Mouse (Mus musculus): ENCODE results near the gene Nova2. TPM values are rescaled to one million over a fixed set of nuclear protein-coding genes. Genes with fewer than 3 reads are reported as not detected.
A peak's percentile ranks its signal among the peaks of the same experiment; 100 is the strongest.

The Nova2 gene
- polyA plus RNA-seq, 1 experiment from 2014 or later, result 0.29 TPM

DNA sequence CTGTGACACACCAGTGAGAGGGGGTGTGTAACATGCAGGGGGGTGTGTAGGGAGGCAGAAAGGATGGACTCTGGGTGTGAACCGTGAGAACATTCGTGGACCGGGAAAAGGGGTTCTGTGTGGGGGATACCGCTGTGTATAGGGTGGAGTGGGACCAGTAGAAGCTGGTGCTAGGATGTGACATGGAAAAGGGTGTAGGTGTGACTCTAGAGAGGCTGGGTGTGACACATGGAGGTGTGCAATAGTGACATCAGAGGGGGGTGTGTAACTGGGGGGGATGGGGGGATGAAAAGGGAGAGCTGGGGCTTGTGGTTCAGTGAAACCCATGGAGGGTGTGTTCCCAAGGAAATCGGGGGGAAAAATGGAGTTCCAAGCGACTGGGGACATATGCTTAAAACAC lies 1.2 kb downstream of the Nova2 start:
- Histone ChIP-seq H3K27ac (replicated peaks; ENCODE audit: low read depth, low read length) (no peak overlapping the region), H3K9me3 (ENCODE audit: control insufficient read depth, low read length) (no peaks in the 10 kb centered on the region), H3K9ac (ENCODE audit: low read length) (no peak overlapping the region), H3K27me3 (ENCODE audit: control insufficient read depth, insufficient read depth, low read length) (peaks cover 48% of the 10 kb centered on the region), H3K36me3 (ENCODE audit: control insufficient read depth, insufficient read depth, low read length) (no peaks in the 10 kb centered on the region), H3K4me1 (ENCODE audit: control insufficient read depth, insufficient read depth, low read length) (peaks cover 4% of the 10 kb centered on the region; the same call in 1 of the 2 replicates), H3K4me2 (ENCODE audit: low read depth, severe bottlenecking) (no peak overlapping the region), H3K4me3 (ENCODE audit: low read depth, low read length) (no peak overlapping the region)
- 55% methylated on average over 6 of the region's 6 CpGs for WGBS
- DNase-seq (ENCODE audit: low spot score) (no peak), ATAC-seq (ENCODE audit: insufficient number of reproducible peaks, low FRiP score, low TSS enrichment, low read depth) (0 out of 2 replicates have a peak, but pooled peaks have one; percentile 6)

DNA sequence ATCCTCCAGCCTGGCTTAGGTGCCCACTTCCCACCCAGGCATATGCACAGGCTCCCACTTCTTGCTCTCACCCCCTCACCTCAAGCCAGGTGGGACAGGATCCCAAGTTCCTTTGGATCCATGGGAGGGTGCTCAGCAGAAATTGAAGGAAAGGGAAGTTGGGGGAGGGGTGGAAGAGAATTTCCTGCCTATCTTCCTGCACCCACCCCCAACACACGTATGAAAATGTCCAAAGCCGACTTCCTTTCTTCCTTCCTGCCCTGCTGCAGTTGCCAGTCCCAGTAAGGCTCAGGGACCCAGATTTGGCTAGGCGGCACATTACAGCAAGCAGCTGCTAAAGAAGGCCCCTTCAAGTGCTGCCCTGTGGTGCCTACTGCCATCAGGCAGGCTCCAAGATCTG lies 2.1 kb downstream of the Nova2 start:
- Histone ChIP-seq H3K9ac (ENCODE audit: low read length) (no peak overlapping the region), H3K36me3 (ENCODE audit: control insufficient read depth, insufficient read depth, low read length) (no peaks in the 10 kb centered on the region), H3K4me3 (ENCODE audit: low read depth, low read length) (no peak overlapping the region), H3K27ac (replicated peaks; ENCODE audit: low read depth, low read length) (no peak overlapping the region), H3K9me3 (ENCODE audit: control insufficient read depth, low read length) (no peaks in the 10 kb centered on the region), H3K4me2 (ENCODE audit: low read depth, severe bottlenecking) (no peak overlapping the region), H3K4me1 (ENCODE audit: control insufficient read depth, insufficient read depth, low read length) (peaks cover 4% of the 10 kb centered on the region; the same call in 1 of the 2 replicates), H3K27me3 (ENCODE audit: control insufficient read depth, insufficient read depth, low read length) (peaks cover 48% of the 10 kb centered on the region)
- DNase-seq (ENCODE audit: low spot score) (no peak), ATAC-seq (ENCODE audit: insufficient number of reproducible peaks, low FRiP score, low TSS enrichment, low read depth) (no peak)
- 45% methylated on average over 3 of the region's 3 CpGs for WGBS

DNA sequence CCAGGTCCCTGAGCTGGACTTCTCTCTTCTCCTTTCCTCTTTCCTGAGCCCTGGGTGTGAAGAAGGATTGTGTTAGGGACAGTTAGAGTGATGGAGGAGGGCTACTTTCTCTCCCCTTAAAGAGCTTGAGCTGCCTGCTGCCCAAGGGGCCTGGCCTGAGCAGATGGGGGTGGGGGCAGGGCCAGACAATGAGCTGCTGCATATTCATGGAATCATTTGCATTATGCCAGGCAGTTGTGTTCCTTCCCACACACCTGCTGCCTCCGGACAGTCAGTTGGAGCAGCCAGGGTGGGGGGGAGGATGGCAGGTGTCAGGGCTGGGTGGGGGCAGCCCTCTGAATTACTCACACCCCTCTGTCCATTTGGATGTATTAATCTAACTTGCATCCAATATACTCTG lies 16.7 kb downstream of the Nova2 start:
- 26% methylated on average over 1 of the region's 1 CpGs for WGBS
- no peak overlapping the region for H3K27ac ChIP-seq (replicated peaks; ENCODE audit: low read depth, low read length)
- H3K36me3 ChIP-seq (ENCODE audit: control insufficient read depth, insufficient read depth, low read length), result no peaks in the 10 kb centered on the region
- H3K4me2 ChIP-seq (ENCODE audit: low read depth, severe bottlenecking), result no peak overlapping the region
- H3K4me1 ChIP-seq (ENCODE audit: control insufficient read depth, insufficient read depth, low read length), result no peaks in the 10 kb centered on the region
- ATAC-seq (ENCODE audit: insufficient number of reproducible peaks, low FRiP score, low TSS enrichment, low read depth) (no peak), DNase-seq (ENCODE audit: low spot score) (no peak)
- no peak overlapping the region for H3K9ac ChIP-seq (ENCODE audit: low read length)
- no peak overlapping the region for H3K4me3 ChIP-seq (ENCODE audit: low read depth, low read length)
- 0 out of 2 replicates have a peak, but pooled peaks cover 3% of the 10 kb centered on the region for H3K27me3 ChIP-seq (ENCODE audit: control insufficient read depth, insufficient read depth, low read length)
- H3K9me3 ChIP-seq (ENCODE audit: control insufficient read depth, low read length), result no peaks in the 10 kb centered on the region

DNA sequence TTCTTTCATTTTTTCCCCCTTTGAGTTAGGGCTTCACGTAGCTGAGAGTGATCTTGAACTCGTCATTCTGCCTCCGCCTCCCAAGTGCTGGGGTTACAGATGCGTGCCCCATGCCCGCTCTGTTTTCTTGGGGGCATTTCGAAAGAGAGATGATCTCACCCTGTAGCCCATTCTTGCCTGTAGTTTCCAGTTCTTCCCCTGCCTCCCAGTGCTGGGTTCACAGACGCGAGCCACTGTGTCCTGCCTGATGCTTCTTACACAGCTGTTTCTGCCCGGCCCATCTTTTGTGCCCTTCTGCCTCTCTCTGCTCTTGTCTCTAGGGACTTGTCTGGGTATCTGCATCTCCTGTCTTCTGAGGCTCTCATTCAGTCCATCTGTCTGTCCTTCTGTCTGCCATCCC lies 17.1 kb downstream of the Nova2 start:
- Histone ChIP-seq H3K9me3 (ENCODE audit: control insufficient read depth, low read length) (no peaks in the 10 kb centered on the region), H3K4me2 (ENCODE audit: low read depth, severe bottlenecking) (no peak overlapping the region), H3K27ac (replicated peaks; ENCODE audit: low read depth, low read length) (no peak overlapping the region), H3K27me3 (ENCODE audit: control insufficient read depth, insufficient read depth, low read length) (0 out of 2 replicates have a peak, but pooled peaks cover 3% of the 10 kb centered on the region), H3K4me1 (ENCODE audit: control insufficient read depth, insufficient read depth, low read length) (no peaks in the 10 kb centered on the region), H3K36me3 (ENCODE audit: control insufficient read depth, insufficient read depth, low read length) (no peaks in the 10 kb centered on the region), H3K4me3 (ENCODE audit: low read depth, low read length) (no peak overlapping the region), H3K9ac (ENCODE audit: low read length) (no peak overlapping the region)
- ATAC-seq (ENCODE audit: insufficient number of reproducible peaks, low FRiP score, low TSS enrichment, low read depth) (no peak), DNase-seq (ENCODE audit: low spot score) (no peak)
- WGBS, result 52% methylated on average over 9 of the region's 9 CpGs

DNA sequence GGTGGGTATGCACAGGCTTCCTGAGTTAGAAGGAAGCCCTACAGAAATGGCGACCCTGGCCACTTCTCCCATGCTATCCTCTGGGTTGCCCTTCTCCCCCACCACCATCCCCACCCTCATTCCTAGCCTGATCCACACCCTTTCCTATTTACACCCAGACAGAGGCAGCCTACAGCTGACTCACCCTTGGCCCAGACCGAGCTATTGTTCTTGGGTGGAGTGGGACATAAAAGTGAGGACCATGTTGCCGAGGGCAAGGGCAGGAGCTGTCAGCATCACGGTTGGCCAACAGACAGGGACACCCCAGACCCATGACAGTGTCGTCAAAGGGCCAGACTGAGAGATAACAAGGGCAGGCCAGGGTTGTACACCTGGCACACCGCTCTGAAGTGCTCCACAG lies 22.5 kb downstream of the Nova2 start:
- Histone ChIP-seq H3K27me3 (ENCODE audit: control insufficient read depth, insufficient read depth, low read length) (0 out of 2 replicates have a peak, but pooled peaks cover 3% of the 10 kb centered on the region), H3K4me2 (ENCODE audit: low read depth, severe bottlenecking) (no peak overlapping the region), H3K36me3 (ENCODE audit: control insufficient read depth, insufficient read depth, low read length) (no peaks in the 10 kb centered on the region), H3K9ac (ENCODE audit: low read length) (no peak overlapping the region), H3K4me1 (ENCODE audit: control insufficient read depth, insufficient read depth, low read length) (no peaks in the 10 kb centered on the region), H3K9me3 (ENCODE audit: control insufficient read depth, low read length) (no peaks in the 10 kb centered on the region), H3K4me3 (ENCODE audit: low read depth, low read length) (no peak overlapping the region), H3K27ac (replicated peaks; ENCODE audit: low read depth, low read length) (no peak overlapping the region)
- 78% methylated on average over 6 of the region's 6 CpGs for WGBS
- ATAC-seq (ENCODE audit: insufficient number of reproducible peaks, low FRiP score, low TSS enrichment, low read depth), result no peak
- DNase-seq (ENCODE audit: low spot score), result no peak

DNA sequence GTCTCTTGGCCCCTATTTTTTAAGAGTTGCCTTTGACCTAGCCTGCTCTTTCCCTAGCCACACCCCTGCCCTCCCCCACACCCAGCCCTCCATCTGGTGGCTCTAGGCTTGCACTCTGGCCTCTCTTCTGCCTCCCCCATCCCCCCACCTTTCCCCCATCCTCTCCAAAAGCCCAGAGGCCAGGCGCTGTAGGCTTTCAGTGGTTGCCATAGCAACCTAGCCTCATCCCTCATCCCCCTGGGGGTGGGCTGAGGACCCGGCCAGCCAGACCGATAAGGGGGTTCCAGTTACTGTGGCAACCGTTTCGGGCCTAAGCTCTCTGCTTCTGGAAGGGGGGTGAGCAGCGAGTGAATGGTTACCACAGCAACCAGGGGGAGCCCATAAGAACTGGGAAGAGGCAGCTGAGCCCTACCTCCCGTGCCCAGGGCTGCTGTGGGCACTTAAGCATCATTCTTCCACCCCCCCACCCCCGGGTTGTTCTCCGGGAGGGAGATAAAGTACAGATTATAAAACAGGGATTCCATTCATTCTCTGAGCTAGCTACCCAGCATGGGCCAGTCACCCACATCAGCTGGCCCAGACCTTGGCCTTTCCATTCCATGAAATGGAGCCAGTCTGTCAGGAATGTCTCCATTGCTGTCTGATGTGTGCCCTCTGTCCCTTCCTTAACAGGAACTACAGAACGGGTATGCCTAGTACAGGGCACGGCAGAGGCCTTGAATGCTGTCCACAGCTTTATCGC lies 24.3 kb downstream of the Nova2 start:
- no peak overlapping the region for H3K9ac ChIP-seq (ENCODE audit: low read length)
- no peaks in the 10 kb centered on the region for H3K9me3 ChIP-seq (ENCODE audit: control insufficient read depth, low read length)
- WGBS, result 42% methylated on average over 12 of the region's 12 CpGs
- H3K4me1 ChIP-seq (ENCODE audit: control insufficient read depth, insufficient read depth, low read length), result no peaks in the 10 kb centered on the region
- ATAC-seq (ENCODE audit: insufficient number of reproducible peaks, low FRiP score, low TSS enrichment, low read depth), result no peak
- H3K27me3 ChIP-seq (ENCODE audit: control insufficient read depth, insufficient read depth, low read length), result 0 out of 2 replicates have a peak, but pooled peaks cover 2% of the 10 kb centered on the region
- DNase-seq (ENCODE audit: low spot score), result no peak
- no peak overlapping the region for H3K4me2 ChIP-seq (ENCODE audit: low read depth, severe bottlenecking)
- H3K4me3 ChIP-seq (ENCODE audit: low read depth, low read length), result no peak overlapping the region
- no peak overlapping the region for H3K27ac ChIP-seq (replicated peaks; ENCODE audit: low read depth, low read length)
- no peaks in the 10 kb centered on the region for H3K36me3 ChIP-seq (ENCODE audit: control insufficient read depth, insufficient read depth, low read length)

DNA sequence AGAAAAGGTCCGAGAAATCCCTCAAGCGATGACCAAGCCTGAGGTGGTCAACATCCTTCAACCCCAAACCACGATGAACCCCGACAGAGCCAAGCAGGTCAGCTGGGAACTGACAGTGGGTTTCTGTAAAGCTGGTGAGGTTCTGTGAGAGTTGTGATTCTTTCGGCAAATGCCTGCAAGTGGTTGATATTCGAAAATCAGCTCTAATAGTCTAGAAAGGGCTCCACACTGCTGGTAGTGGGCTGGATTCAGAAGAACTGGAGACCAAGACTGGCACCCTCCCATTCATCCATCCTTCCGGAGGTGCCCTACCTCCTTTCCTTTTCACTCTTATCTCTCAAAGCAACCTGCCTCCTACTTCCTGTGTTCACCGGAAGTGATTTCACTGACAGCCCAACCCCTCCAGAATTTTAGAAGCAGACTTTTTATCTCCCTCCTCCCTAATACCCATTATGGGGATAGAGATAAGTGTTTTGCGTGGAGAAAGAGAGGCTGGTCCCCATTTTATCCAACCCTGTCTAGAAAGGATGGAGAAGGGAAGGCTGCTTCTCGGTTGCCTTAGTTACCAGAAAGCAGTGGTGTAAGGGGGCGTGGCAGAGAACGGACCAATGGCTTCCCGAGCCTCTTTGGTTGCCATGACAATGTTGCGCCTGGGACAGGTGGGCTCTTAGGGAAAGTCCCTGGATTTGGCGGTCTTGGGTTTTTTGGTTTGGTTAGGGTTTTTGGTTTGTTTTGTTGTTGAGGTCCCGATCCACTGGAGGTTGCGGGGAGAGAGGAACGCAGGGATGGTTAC lies 25.0 kb downstream of the Nova2 start:
- H3K36me3 ChIP-seq (ENCODE audit: control insufficient read depth, insufficient read depth, low read length), result no peaks in the 10 kb centered on the region
- no peak overlapping the region for H3K4me2 ChIP-seq (ENCODE audit: low read depth, severe bottlenecking)
- no peak overlapping the region for H3K4me3 ChIP-seq (ENCODE audit: low read depth, low read length)
- no peak overlapping the region for H3K27ac ChIP-seq (replicated peaks; ENCODE audit: low read depth, low read length)
- no peaks in the 10 kb centered on the region for H3K4me1 ChIP-seq (ENCODE audit: control insufficient read depth, insufficient read depth, low read length)
- no peak overlapping the region for H3K9ac ChIP-seq (ENCODE audit: low read length)
- H3K9me3 ChIP-seq (ENCODE audit: control insufficient read depth, low read length), result no peaks in the 10 kb centered on the region
- WGBS, result 22% methylated on average over 18 of the region's 18 CpGs
- peaks cover 6% of the 10 kb centered on the region; the same call in 1 of the 2 replicates for H3K27me3 ChIP-seq (ENCODE audit: control insufficient read depth, insufficient read depth, low read length)
- ATAC-seq (ENCODE audit: insufficient number of reproducible peaks, low FRiP score, low TSS enrichment, low read depth), result no peak
- DNase-seq (ENCODE audit: low spot score), result no peak

DNA sequence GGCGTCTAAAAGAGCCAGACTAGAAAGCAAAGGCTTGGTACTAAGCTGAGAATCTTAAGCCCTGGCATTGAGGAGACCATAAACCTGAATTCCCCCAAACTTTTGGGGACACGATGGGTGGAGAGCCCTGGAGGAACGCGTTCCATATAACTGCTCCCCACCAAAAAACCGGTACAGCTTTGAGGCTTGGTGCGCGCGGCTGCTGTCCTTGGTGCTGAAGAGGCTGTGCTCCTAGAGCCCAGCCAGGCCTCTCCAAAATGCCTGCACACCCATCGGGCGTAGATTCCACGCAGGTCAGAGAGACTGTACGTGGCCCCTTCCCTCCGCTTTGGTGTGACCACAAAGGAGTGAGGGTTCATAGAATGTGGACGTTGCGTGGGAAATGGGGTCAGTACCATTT lies 25.7 kb downstream of the Nova2 start:
- no peaks in the 10 kb centered on the region for H3K9me3 ChIP-seq (ENCODE audit: control insufficient read depth, low read length)
- H3K27me3 ChIP-seq (ENCODE audit: control insufficient read depth, insufficient read depth, low read length), result peaks cover 13% of the 10 kb centered on the region
- H3K36me3 ChIP-seq (ENCODE audit: control insufficient read depth, insufficient read depth, low read length), result no peaks in the 10 kb centered on the region
- ATAC-seq (ENCODE audit: insufficient number of reproducible peaks, low FRiP score, low TSS enrichment, low read depth) (no peak), DNase-seq (ENCODE audit: low spot score) (peak; percentile 84)
- H3K4me2 ChIP-seq (ENCODE audit: low read depth, severe bottlenecking), result no peak overlapping the region
- H3K27ac ChIP-seq (replicated peaks; ENCODE audit: low read depth, low read length), result no peak overlapping the region
- 13% methylated on average over 15 of the region's 15 CpGs for WGBS
- no peaks in the 10 kb centered on the region for H3K4me1 ChIP-seq (ENCODE audit: control insufficient read depth, insufficient read depth, low read length)
- no peak overlapping the region for H3K9ac ChIP-seq (ENCODE audit: low read length)
- no peak overlapping the region for H3K4me3 ChIP-seq (ENCODE audit: low read depth, low read length)
